7 mouse cellular contexts compared by ENCODE assay signal in genomic region chr4:124451131-124451530, GRCm38 (mm10).
DNase-seq lines count a peak whose midpoint lies in the region; ATAC-seq and TF ChIP-seq lines count a peak whose summit lies in the region.

No protein-coding gene starts in this region.

- H3K4me2 ChIP-seq in kidney, postnatal 0 days (ENCODE audit: low read length): no peak overlapping the region
- no peak overlapping the region for H3K4me2 ChIP-seq in hindbrain, postnatal 0 days (ENCODE audit: low read depth, low read length)

- no peaks in the 10 kb centered on the region for H3K4me1 ChIP-seq in kidney, postnatal 0 days (replicated peaks; ENCODE audit: insufficient read depth, low read length)
- H3K4me1 ChIP-seq in hindbrain, postnatal 0 days (ENCODE audit: insufficient read depth, low read length): peaks cover 2% of the 10 kb centered on the region

- WGBS in kidney, postnatal 0 days: 12% methylated on average over 3 of the region's 3 CpGs
- WGBS in hindbrain, postnatal 0 days: 13% methylated on average over 3 of the region's 3 CpGs

- no peaks in the 10 kb centered on the region for H3K27me3 ChIP-seq in kidney, postnatal 0 days (ENCODE audit: insufficient read depth, low read length)
- no peaks in the 10 kb centered on the region for H3K27me3 ChIP-seq in hindbrain, postnatal 0 days (ENCODE audit: insufficient read depth, low read length)

- H3K27ac ChIP-seq in kidney, postnatal 0 days: no peak overlapping the region
- 0 out of 2 replicates have a peak overlapping the region, but pooled peaks have one; percentile 4 for H3K27ac ChIP-seq in hindbrain, postnatal 0 days

- ATAC-seq in kidney, postnatal 0 days (replicated peaks; ENCODE audit: low FRiP score, low read depth): no peak
- ATAC-seq in hindbrain, postnatal 0 days: peak; percentile 81

- H3K36me3 ChIP-seq in kidney, postnatal 0 days (ENCODE audit: insufficient read depth, low read length): no peaks in the 10 kb centered on the region
- no peaks in the 10 kb centered on the region for H3K36me3 ChIP-seq in hindbrain, postnatal 0 days (ENCODE audit: insufficient read depth, low read length)

- no peak for TF ChIP-seq CTCF in kidney, postnatal 0 days (IDR thresholded peaks at IDR 0.05; ENCODE audit: low read depth)
- no peak for TF ChIP-seq CTCF in hindbrain, postnatal 0 days (IDR thresholded peaks at IDR 0.05; ENCODE audit: low read depth)

- H3K9me3 ChIP-seq in kidney, postnatal 0 days (replicated peaks; ENCODE audit: low read length): no peaks in the 10 kb centered on the region
- H3K9me3 ChIP-seq in hindbrain, postnatal 0 days (ENCODE audit: low read length): no peaks in the 10 kb centered on the region

- DNase-seq in kidney, postnatal 0 days (ENCODE audit: low spot score): peak; percentile 21
- DNase-seq in kidney, postnatal 25 days: no peak
- peak; percentile 65 for DNase-seq in Muller cell, postnatal 12 days (ENCODE audit: inconsistent ontology term)
- peak; percentile 9 for DNase-seq in cerebellum, adult 9-11 months
- peak; percentile 68 for DNase-seq in hindbrain, postnatal 0 days (ENCODE audit: low spot score)
- DNase-seq in gastrocnemius, postnatal 25 days: no peak
- DNase-seq in liver: no peak

- no peak overlapping the region for H3K9ac ChIP-seq in kidney, postnatal 0 days (ENCODE audit: low read depth, low read length)
- no peak overlapping the region for H3K9ac ChIP-seq in hindbrain, postnatal 0 days (replicated peaks; ENCODE audit: low read length)

- no peak overlapping the region for H3K4me3 ChIP-seq in kidney, postnatal 0 days (replicated peaks; ENCODE audit: low read depth, low read length)
- H3K4me3 ChIP-seq in hindbrain, postnatal 0 days (ENCODE audit: low read length): no peak overlapping the region

Comparison
In these comparisons a context has a peak if more than half of its experiments do, and no peak if none do; other contexts are left out.
1. DNase-seq: peak in kidney, postnatal 0 days (single experiment), Muller cell, postnatal 12 days (single experiment), cerebellum, adult 9-11 months (single experiment) and hindbrain, postnatal 0 days (single experiment); none in kidney, postnatal 25 days (0 of 2), gastrocnemius, postnatal 25 days (single experiment) and liver (single experiment).